Mouse (Mus musculus) cerebellum, adult 9-10 months (tissue): ENCODE data around the gene Elfn2.

ENCODE experiments used
- DNase-seq: peaks from one replicate; pipeline ENCODE4 v3.0.0; 2022

The Elfn2 gene

GRCm38 (mm10) chr15:78680291-78680690 is 38.3 kb downstream of the Elfn2 start:
- DNase-seq = no peak

GRCm38 (mm10) chr15:78677708-78678107 is 40.9 kb downstream of the Elfn2 start:
- DNase-seq = no peak

DNA sequence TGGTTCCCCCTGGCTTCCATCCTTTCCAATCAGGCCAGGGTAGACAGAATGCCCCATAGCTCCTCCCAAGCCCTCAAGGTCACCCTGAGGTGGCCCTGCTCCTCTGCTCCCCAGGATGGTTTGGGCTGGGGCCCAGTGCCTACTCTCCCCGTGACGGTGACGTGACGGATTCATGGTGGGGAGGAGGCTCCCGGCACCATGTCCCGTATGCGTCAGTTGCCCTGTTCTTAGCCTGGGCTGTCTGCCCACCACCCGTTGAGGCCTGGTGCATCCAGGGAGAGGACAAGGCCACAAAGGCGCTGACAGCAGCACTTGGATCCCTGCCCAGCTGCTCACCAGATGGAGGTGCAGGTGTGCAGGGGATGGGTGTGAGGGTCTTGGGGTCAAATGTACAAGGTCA is 41.6 kb downstream of the Elfn2 start:
- peak; percentile 43 for DNase-seq

DNA sequence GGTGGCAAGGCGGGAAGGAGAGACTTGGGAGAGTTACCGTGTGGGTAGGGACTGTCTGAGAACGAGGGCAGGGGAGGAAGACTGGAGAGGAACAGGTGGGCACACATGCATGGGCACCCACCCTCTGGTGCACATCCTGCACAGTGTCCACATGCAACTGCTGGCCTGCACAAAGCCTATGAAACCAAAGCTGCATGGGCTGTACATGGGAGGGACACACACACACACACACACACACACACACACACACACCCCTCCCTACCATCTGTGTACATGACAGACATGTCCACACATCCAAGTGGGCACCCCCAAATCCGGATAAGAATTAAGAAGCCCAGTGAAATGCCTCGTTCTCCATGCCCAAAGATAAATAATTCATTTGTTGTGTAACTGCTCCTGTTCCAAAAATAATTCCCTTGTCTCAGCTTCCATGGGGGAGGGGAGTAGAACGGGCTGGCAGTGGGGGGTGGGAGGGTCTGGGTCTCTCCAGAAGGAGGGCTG is 43.6 kb downstream of the Elfn2 start:
- no peak for DNase-seq

DNA sequence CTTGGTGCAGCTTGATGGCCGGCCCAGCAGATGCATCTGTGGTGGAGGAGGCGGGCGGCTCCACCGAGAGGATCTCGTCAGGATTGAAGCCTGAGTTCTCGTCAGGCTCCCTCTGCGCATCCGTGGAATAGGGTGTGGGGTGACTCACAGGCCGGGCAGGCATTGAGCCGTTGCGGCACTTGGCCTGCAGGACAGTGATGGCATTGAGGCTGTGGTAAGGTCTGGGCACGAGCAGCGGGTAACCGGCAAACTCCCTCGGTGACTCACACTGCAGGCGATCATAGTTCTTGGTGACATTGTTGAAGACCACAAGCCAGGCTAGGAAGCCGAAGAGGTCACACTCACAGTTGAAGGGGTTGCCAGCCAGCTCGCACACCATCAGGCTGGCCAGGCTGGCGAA is 45.1 kb downstream of the Elfn2 start:
- DNase-seq = no peak

- DNase-seq = peak; percentile 44
Measured at GRCm38 (mm10) chr15:78670341-78670740, 48.2 kb downstream of the Elfn2 start.

GRCm38 (mm10) chr15:78669221-78669871 is 49.2 kb downstream of the Elfn2 start:
- no peak for DNase-seq

GRCm38 (mm10) chr15:78664268-78664667 is 54.3 kb downstream of the Elfn2 start:
- DNase-seq = no peak

GRCm38 (mm10) chr15:78651169-78651568 is 67.4 kb downstream of the Elfn2 start:
- DNase-seq = no peak

- no peak for DNase-seq
Measured at GRCm38 (mm10) chr15:78647746-78648145, 70.8 kb downstream of the Elfn2 start.

GRCm38 (mm10) chr15:78644606-78645005 is 74.0 kb downstream of the Elfn2 start:
- no peak for DNase-seq

DNA sequence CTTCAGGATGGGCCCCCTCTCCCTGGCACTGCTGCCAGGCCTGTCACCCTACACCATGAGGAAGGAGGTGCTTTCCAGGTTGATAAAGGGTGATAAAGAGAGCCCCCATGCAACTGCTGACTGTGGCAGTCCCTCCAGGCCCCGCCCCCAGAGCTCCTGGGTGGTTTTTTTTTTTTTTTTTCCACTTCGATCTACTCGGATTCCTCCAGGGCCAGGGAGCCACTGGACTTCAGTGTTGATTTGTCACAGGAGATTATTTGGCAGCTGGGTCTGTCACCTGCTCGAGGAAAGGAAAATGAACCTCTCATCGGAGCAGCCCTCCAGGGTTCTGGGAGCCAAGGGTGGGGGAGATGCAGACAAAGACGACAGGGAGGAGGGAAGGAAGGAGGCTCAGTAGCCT is 74.9 kb downstream of the Elfn2 start:
- no peak for DNase-seq

DNA sequence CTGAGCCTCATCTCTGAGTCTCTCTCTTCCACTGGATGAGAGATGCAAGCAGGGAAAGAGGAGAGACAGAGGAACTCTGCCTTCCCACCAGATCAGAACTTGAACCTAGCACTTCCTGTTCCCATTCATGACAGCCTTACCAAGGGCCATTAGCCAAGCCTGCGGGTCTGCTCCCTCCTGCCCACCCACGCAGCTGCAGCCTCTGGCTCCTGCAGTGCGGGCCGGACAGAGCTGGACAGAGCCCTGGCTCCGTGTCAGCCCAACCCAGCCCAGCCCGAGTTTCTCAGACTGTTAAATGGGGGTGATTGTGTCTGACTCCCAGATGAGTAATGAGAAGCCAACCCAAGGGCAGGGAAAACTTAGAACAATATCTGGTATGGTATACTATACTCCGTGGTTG is 83.3 kb downstream of the Elfn2 start:
- DNase-seq = no peak

DNA sequence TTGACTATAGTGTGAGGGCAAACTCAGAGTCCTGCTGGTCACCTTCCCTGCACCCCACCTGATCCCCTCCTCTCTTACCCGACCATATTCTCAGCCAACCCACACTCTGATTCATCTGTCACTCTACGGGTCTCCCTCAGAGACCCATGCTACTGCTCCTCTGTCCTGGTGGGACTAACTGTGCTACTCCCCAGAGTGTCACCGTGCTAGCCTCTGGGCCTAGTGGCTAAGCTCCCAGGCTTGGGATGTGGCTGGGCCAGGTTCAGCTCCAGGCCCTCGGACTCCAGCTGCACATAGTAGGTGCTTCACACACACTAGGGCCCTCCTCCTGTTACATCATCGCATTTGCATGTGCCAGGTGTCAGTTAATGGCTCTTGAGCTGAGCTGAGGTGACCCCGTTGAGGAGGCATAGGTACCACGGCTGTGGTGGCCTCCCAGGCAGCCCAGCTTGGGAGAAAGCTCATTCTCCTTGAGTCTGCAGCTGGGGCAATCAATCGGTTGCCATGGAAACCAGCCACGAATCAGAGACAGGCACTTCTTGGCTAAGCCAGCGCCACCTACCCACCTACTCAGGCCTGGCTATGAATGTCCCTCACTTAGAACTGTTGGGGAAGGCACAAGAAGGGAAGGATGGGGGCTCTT is 84.4 kb downstream of the Elfn2 start:
- DNase-seq = no peak

GRCm38 (mm10) chr15:78633413-78633812 is 85.2 kb downstream of the Elfn2 start:
- no peak for DNase-seq

- no peak for DNase-seq
Measured at GRCm38 (mm10) chr15:78632387-78632786, 86.2 kb downstream of the Elfn2 start.

- no peak for DNase-seq
Measured at GRCm38 (mm10) chr15:78626285-78626684, 92.3 kb downstream of the Elfn2 start.

DNA sequence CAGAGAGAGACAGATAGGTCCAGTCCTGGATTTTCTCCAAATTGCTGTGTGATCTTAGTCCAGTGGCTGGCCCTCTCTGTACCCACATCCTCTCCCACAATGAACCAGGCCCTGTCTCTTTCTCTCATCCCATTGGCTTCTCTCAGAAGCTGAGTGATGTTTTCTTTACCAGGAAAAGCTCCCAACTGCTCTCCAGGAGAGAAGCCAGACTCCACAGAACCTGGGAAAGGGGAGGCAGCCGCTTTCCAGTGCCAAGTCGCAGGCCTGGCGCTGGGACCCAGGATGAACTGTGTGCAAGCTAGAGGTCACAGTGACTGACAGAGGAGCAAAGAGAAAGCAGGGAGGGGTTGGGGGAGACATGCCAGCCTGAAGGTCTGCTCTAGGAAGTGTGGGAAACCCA is 93.6 kb downstream of the Elfn2 start:
- DNase-seq = no peak

DNA sequence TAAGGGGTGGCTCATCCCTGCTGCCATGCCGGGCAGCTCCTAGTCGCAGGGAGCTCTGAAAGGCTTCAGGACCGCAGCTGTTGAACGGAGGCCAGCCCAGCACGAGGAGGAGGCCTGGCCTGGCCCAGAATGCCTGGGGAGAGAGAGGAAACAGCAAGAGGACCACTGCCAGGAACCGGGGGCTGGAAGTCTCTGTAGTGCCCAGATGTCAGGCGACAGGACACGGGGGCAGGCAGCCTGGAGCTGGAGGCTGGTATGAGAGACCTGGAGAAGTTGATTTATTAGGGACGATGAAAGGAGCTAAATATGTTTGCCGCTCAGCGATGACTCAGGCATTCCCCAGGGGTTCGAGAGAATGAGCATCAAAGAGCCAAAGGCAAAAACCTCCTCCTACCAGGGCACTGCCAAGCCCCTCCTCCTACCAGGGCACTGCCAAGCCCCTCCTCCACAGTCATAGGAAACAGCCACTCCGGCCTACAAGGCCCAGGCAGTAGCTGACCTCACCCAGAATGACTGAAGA is 94.1 kb downstream of the Elfn2 start:
- peak; percentile 53 for DNase-seq

DNA sequence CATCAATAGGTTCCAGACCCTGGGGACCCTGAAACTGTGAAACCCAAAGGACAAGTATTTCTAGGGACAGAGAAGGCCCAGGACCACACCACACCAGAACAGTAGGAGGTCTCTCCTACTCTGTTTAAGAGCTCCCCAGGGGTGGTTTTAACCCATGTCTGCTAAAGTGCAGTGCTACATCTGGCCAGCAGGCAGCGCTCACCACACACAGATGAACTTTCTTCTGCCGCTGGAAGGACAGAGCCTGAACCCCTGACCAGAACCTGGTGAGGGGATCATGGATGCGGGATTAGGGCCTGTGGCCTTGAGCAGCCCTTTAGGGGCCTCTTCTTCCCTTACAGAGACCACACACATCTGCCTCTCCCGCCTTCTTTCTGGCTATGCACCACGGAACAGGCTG is 95.1 kb downstream of the Elfn2 start:
- DNase-seq = peak; percentile 54
